Mouse (Mus musculus): Measurements from ENCODE around the gene Camk1.
A peak's percentile ranks its signal among the peaks of the same experiment; 100 is the strongest.

Gene Camk1

GRCm38 (mm10) chr6:113343177-113344092 lies at the start of gene Camk1:
Gene Camk1 (minus strand): TSS chr6:113343984.
- peak; percentile 87 to 89 for DNase-seq

- DNase-seq, result peak; percentile 32 to 70
Measured at GRCm38 (mm10) chr6:113392387-113393071, 48.7 kb upstream of the Camk1 start.

GRCm38 (mm10) chr6:113392015-113392386 lies 48.2 kb upstream of the Camk1 start:
- DNase-seq, result no peak

GRCm38 (mm10) chr6:113390715-113391114 lies 46.9 kb upstream of the Camk1 start:
- DNase-seq, result peak; percentile 45 to 58

GRCm38 (mm10) chr6:113388960-113389359 lies 45.2 kb upstream of the Camk1 start, which contains the start of gene Ttll3:
Gene Ttll3 (plus strand): TSS chr6:113389260.
- DNase-seq, result no peak

- DNase-seq, result no peak
Measured at GRCm38 (mm10) chr6:113386025-113386424, 42.2 kb upstream of the Camk1 start.

GRCm38 (mm10) chr6:113385160-113385714 lies 41.5 kb upstream of the Camk1 start:
- DNase-seq, result no peak

GRCm38 (mm10) chr6:113384351-113384927 lies 40.7 kb upstream of the Camk1 start:
- DNase-seq, result no peak

GRCm38 (mm10) chr6:113380480-113380879 lies 36.7 kb upstream of the Camk1 start:
- DNase-seq, result peak; percentile 44 to 61

- no peak for DNase-seq
Measured at GRCm38 (mm10) chr6:113379246-113379645, 35.5 kb upstream of the Camk1 start.

- DNase-seq, result peak; percentile 93 to 95
Measured at GRCm38 (mm10) chr6:113377496-113378385, 34.0 kb upstream of the Camk1 start, which contains the start of the genes Tada3 and Arpc4. Gene Tada3 (minus strand): TSS chr6:113377883. Gene Arpc4 (plus strand): TSS chr6:113378115.

- DNase-seq, result no peak
Measured at GRCm38 (mm10) chr6:113377172-113377495, 33.4 kb upstream of the Camk1 start.

GRCm38 (mm10) chr6:113373491-113373890 lies 29.7 kb upstream of the Camk1 start:
- no peak for DNase-seq

- peak in 1 of 2 experiments; percentile 26 for DNase-seq
Measured at GRCm38 (mm10) chr6:113370194-113370929, 26.6 kb upstream of the Camk1 start.

- no peak for DNase-seq
Measured at GRCm38 (mm10) chr6:113368577-113368976, 24.8 kb upstream of the Camk1 start.

GRCm38 (mm10) chr6:113368124-113368523 lies 24.3 kb upstream of the Camk1 start:
- DNase-seq, result no peak

- DNase-seq, result no peak
Measured at GRCm38 (mm10) chr6:113367574-113367973, 23.8 kb upstream of the Camk1 start.

GRCm38 (mm10) chr6:113366639-113367038 lies 22.9 kb upstream of the Camk1 start:
- DNase-seq, result no peak

GRCm38 (mm10) chr6:113364518-113365135 lies 20.8 kb upstream of the Camk1 start:
- DNase-seq, result no peak

- no peak for DNase-seq
Measured at GRCm38 (mm10) chr6:113362241-113362640, 18.5 kb upstream of the Camk1 start.

- no peak for DNase-seq
Measured at GRCm38 (mm10) chr6:113361476-113361875, 17.7 kb upstream of the Camk1 start.

Data from kidney, postnatal 36 days (tissue).